Mouse (Mus musculus): Measurements from ENCODE around the gene Lgals2.

- TF ChIP-seq CTCF (IDR thresholded peaks at IDR 0.05; ENCODE audit: low read depth) = 0 out of 2 replicates have a peak, but pooled peaks have one; percentile 1
- TF ChIP-seq EP300 (IDR thresholded peaks at IDR 0.05; ENCODE audit: low read depth) = no peak
Observed at GRCm38 (mm10) chr15:78834233-78835005, 20.9 kb downstream of the Lgals2 start.
